Mouse (Mus musculus) hindbrain, postnatal 0 days (tissue): Measurements from ENCODE around the gene Mrpl2. TPM values are rescaled to one million over a fixed set of nuclear protein-coding genes. Genes with fewer than 3 reads are reported as not detected.
A peak's percentile ranks its signal among the peaks of the same experiment; 100 is the strongest.

Source experiments
- ATAC-seq: fragments of 200-750 bp; cut with Nextera tagmentation; 2 replicates; pipeline ENCODE4 v1.8.0; 2017; ENCODE audit warnings: mild to moderate bottlenecking, moderate TSS enrichment, moderate library complexity
- DNase-seq: peaks from one replicate; pipeline ENCODE4 v3.0.0-alpha.2; 2015; ENCODE audit warnings: low spot score
- H3K27ac ChIP-seq: fragments of 300-500 bp; sonication (generic); 2 replicates; pipeline ENCODE4 v1.5.1; 2014; ENCODE audit warnings: mild to moderate bottlenecking
- H3K27me3 ChIP-seq: fragments of 300-500 bp; sonication (generic); 2 replicates; pipeline ENCODE4 v1.6.1; 2014; ENCODE audit warnings: low read length, mixed read lengths; ENCODE audit not compliant: insufficient read depth
- H3K36me3 ChIP-seq: fragments of 300-500 bp; sonication (generic); 2 replicates; pipeline ENCODE4 v1.6.1; 2014; ENCODE audit warnings: low read length, mixed read lengths; ENCODE audit not compliant: insufficient read depth
- H3K4me1 ChIP-seq: fragments of 300-500 bp; sonication (generic); 2 replicates; pipeline ENCODE4 v1.6.1; 2014; ENCODE audit warnings: antibody characterized with exemption, low read length, mixed read lengths; ENCODE audit not compliant: insufficient read depth
- H3K4me2 ChIP-seq: fragments of 300-500 bp; sonication (generic); 2 replicates; pipeline ENCODE4 v1.6.1; 2014; ENCODE audit warnings: low read depth, mild to moderate bottlenecking, low read length, moderate library complexity, mixed read lengths
- H3K4me3 ChIP-seq: fragments of 300-500 bp; sonication (generic); 2 replicates; pipeline ENCODE4 v1.5.1; 2014; ENCODE audit warnings: low read length
- H3K9ac ChIP-seq: fragments of 300-500 bp; sonication (generic); replicated peaks from 2 replicates; pipeline ENCODE4 v1.6.1; 2014; ENCODE audit warnings: mild to moderate bottlenecking, low read length, moderate library complexity, mixed read lengths
- H3K9me3 ChIP-seq: fragments of 300-500 bp; sonication (generic); 2 replicates; pipeline ENCODE4 v1.6.1; 2016; ENCODE audit warnings: low read length, mixed read lengths
- CTCF ChIP-seq: IDR thresholded peaks from 2 replicates; pipeline ENCODE4 v1.5.1; 2016; ENCODE audit warnings: antibody characterized with exemption, control low read depth, low read depth
- WGBS: fragments of 180-500 bp; shearing (Covaris S2); extraction: QIAGEN DNeasy Blood & Tissue Kit; methylation state at CpG from one replicate; pipeline ENCODE4 v1.1.7; 2014; 5-methylcytosine and 5-hydroxymethylcytosine counted together
- polyA plus RNA-seq: library from polyadenylated mRNA; unstranded; fragments of >200 nt; fragmentation: Nextera tagmentation; extraction: Ambion mirVana; gene quantifications from 2 replicates; pipeline ENCODE4 v1.2.1, GENCODE M21; 2015
- total RNA-seq: library from RNA; depleted of rRNA; stranded (reverse); fragments of >200 nt; gene quantifications from 2 replicates; pipeline ENCODE4 v1.2.3, GENCODE M21; 2014

Mrpl2 gene
- total and polyA plus RNA-seq, 2 experiments from 2014 or later, result 67.2 to 90.2 TPM

GRCm38 (mm10) chr17:46678416-46678815 is 32.4 kb downstream of the Mrpl2 start, which contains the start of gene Mea1:
Gene Mea1 (plus strand): TSS chr17:46678793.
- Histone ChIP-seq H3K27me3 (no peaks in the 10 kb centered on the region), H3K4me1 (peaks cover 11% of the 10 kb centered on the region; the same call in 1 of the 2 replicates), H3K9ac (peak within 1 kb of the TSS; percentile 75), H3K27ac (0 out of 2 replicates have a peak within 1 kb of the TSS, but pooled peaks have one; percentile 41), H3K4me2 (peak within 1 kb of the TSS; percentile 66), H3K4me3 (peak within 1 kb of the TSS; percentile 82), H3K36me3 (peaks cover 32% of the 10 kb centered on the region), H3K9me3 (no peaks in the 10 kb centered on the region)
- DNase-seq, result no peak
- TF ChIP-seq CTCF, result no peak
- ATAC-seq, result no peak
- 91% methylated on average over 8 of the region's 9 CpGs for WGBS

- Histone ChIP-seq H3K4me3 (0 out of 2 replicates have a peak overlapping the region, but pooled peaks have one; percentile 82), H3K4me1 (peaks cover 9% of the 10 kb centered on the region; the same call in 1 of the 2 replicates), H3K9ac (peak overlapping the region; percentile 75; the same call in 1 of the 2 replicates), H3K4me2 (peak overlapping the region; percentile 66), H3K36me3 (peaks cover 37% of the 10 kb centered on the region), H3K27me3 (no peaks in the 10 kb centered on the region), H3K9me3 (no peaks in the 10 kb centered on the region), H3K27ac (no peak overlapping the region)
- 64% methylated on average over 9 of the region's 9 CpGs for WGBS
- TF ChIP-seq CTCF, result no peak
- ATAC-seq, result no peak
- DNase-seq, result no peak
Measured at GRCm38 (mm10) chr17:46678911-46679310, 32.9 kb downstream of the Mrpl2 start.

- Histone ChIP-seq H3K36me3 (peaks cover 43% of the 10 kb centered on the region), H3K27ac (peak overlapping the region; percentile 93), H3K4me1 (peaks cover 9% of the 10 kb centered on the region; the same call in 1 of the 2 replicates), H3K9me3 (no peaks in the 10 kb centered on the region), H3K4me2 (peak overlapping the region; percentile 66), H3K4me3 (peak overlapping the region; percentile 82), H3K27me3 (no peaks in the 10 kb centered on the region), H3K9ac (peak overlapping the region; percentile 75)
- peak; percentile 8 for ATAC-seq
- 1% methylated on average over 34 of the region's 34 CpGs for WGBS
- TF ChIP-seq CTCF, result peak; percentile 60
- peak; percentile 68 for DNase-seq
Measured at GRCm38 (mm10) chr17:46679843-46680759, 34.1 kb downstream of the Mrpl2 start.

GRCm38 (mm10) chr17:46680760-46681373 is 34.8 kb downstream of the Mrpl2 start, which contains the start of gene Klhdc3:
Gene Klhdc3 (minus strand): TSS chr17:46680914.
- DNase-seq, result peak; percentile 99
- peaks cover 48% of the 10 kb centered on the region for H3K36me3 ChIP-seq
- no peaks in the 10 kb centered on the region for H3K9me3 ChIP-seq

GRCm38 (mm10) chr17:46681466-46682118 is 35.6 kb downstream of the Mrpl2 start:
- DNase-seq (no peak), ATAC-seq (no peak)
- Histone ChIP-seq H3K9me3 (no peaks in the 10 kb centered on the region), H3K27me3 (no peaks in the 10 kb centered on the region), H3K36me3 (peaks cover 47% of the 10 kb centered on the region), H3K4me3 (peak overlapping the region; percentile 82), H3K9ac (peak overlapping the region; percentile 68), H3K4me1 (peaks cover 9% of the 10 kb centered on the region; the same call in 1 of the 2 replicates), H3K4me2 (peak overlapping the region; percentile 86), H3K27ac (peak overlapping the region; percentile 80)
- TF ChIP-seq CTCF, result no peak
- WGBS, result 23% methylated on average over 12 of the region's 12 CpGs

More at GRCm38 (mm10) chr17:46680760-46681373, 34.8 kb downstream of the Mrpl2 start, which contains the start of gene Klhdc3:
- peak within 1 kb of the TSS; percentile 75 for H3K9ac ChIP-seq
- peak; percentile 98 for ATAC-seq
- H3K4me2 ChIP-seq, result peak within 1 kb of the TSS; percentile 86
- H3K27ac ChIP-seq, result peak within 1 kb of the TSS; percentile 93
- H3K27me3 ChIP-seq, result no peaks in the 10 kb centered on the region
- H3K4me3 ChIP-seq, result peak within 1 kb of the TSS; percentile 82
- WGBS, result under 1% methylated on average over 49 of the region's 49 CpGs
- H3K4me1 ChIP-seq, result peaks cover 9% of the 10 kb centered on the region; the same call in 1 of the 2 replicates
- TF ChIP-seq CTCF, result peak; percentile 42

GRCm38 (mm10) chr17:46682654-46683389 is 36.8 kb downstream of the Mrpl2 start:
- peaks cover 44% of the 10 kb centered on the region for H3K36me3 ChIP-seq
- H3K9ac ChIP-seq, result no peak overlapping the region
- no peak overlapping the region for H3K27ac ChIP-seq
- 84% methylated on average over 16 of the region's 16 CpGs for WGBS
- DNase-seq (no peak), ATAC-seq (no peak)
- H3K27me3 ChIP-seq, result no peaks in the 10 kb centered on the region
- H3K9me3 ChIP-seq, result no peaks in the 10 kb centered on the region
- H3K4me3 ChIP-seq, result no peak overlapping the region
- H3K4me2 ChIP-seq, result no peak overlapping the region
- no peak for TF ChIP-seq CTCF
- peaks cover 9% of the 10 kb centered on the region; the same call in 1 of the 2 replicates for H3K4me1 ChIP-seq
